Mouse (Mus musculus): ENCODE measurements at regions not wholly inside any gene's neighbourhood (a gene's known extent, or its start where the extent isn't known, plus 50 kb on each side); places are given as distances from the start of the nearest gene placed in this dataset.

GRCm38 (mm10) chr11:19145991-19146390, 127.2 kb upstream of the Meis1 start:
- no peak for DNase-seq (ENCODE audit: low spot score)

- DNase-seq (ENCODE audit: low spot score), result peak; percentile 71
Observed at GRCm38 (mm10) chr11:19151026-19151425, 132.2 kb upstream of the Meis1 start.

- no peak for DNase-seq (ENCODE audit: low spot score)
Observed at GRCm38 (mm10) chr11:19153714-19154113, 134.9 kb upstream of the Meis1 start.

- no peak for DNase-seq (ENCODE audit: low spot score)
Observed at GRCm38 (mm10) chr11:19154813-19155616, 136.2 kb upstream of the Meis1 start.

- no peak for DNase-seq (ENCODE audit: low spot score)
Observed at GRCm38 (mm10) chr11:19155617-19155983, 136.8 kb upstream of the Meis1 start.

- DNase-seq (ENCODE audit: low spot score), result no peak
Observed at GRCm38 (mm10) chr11:19160227-19160626, 141.4 kb upstream of the Meis1 start.

GRCm38 (mm10) chr11:19160669-19161068, 141.9 kb upstream of the Meis1 start:
- peak; percentile 42 for DNase-seq (ENCODE audit: low spot score)

- DNase-seq (ENCODE audit: low spot score), result no peak
Observed at GRCm38 (mm10) chr11:19170938-19171337, 152.2 kb upstream of the Meis1 start.

- no peak for DNase-seq (ENCODE audit: low spot score)
Observed at GRCm38 (mm10) chr11:19174305-19175017, 155.7 kb upstream of the Meis1 start.

GRCm38 (mm10) chr11:19179290-19179689, 160.5 kb upstream of the Meis1 start:
- no peak for DNase-seq (ENCODE audit: low spot score)

GRCm38 (mm10) chr11:19189778-19190177, 171.0 kb upstream of the Meis1 start:
- no peak for DNase-seq (ENCODE audit: low spot score)

- no peak for DNase-seq (ENCODE audit: low spot score)
Observed at GRCm38 (mm10) chr11:19194464-19194863, 175.7 kb upstream of the Meis1 start.

- DNase-seq (ENCODE audit: low spot score), result no peak
Observed at GRCm38 (mm10) chr11:19197790-19198189, 179.0 kb upstream of the Meis1 start.

GRCm38 (mm10) chr11:19202602-19203517, 184.1 kb upstream of the Meis1 start:
- DNase-seq (ENCODE audit: low spot score), result peak; percentile 36

- DNase-seq (ENCODE audit: low spot score), result no peak
Observed at GRCm38 (mm10) chr11:19203518-19203900, 184.7 kb upstream of the Meis1 start.

- no peak for DNase-seq (ENCODE audit: low spot score)
Observed at GRCm38 (mm10) chr11:19203968-19204367, 185.2 kb upstream of the Meis1 start.

- DNase-seq (ENCODE audit: low spot score), result peak; percentile 51
Observed at GRCm38 (mm10) chr11:19204521-19204920, 185.7 kb upstream of the Meis1 start.

GRCm38 (mm10) chr11:19205174-19205573, 186.4 kb upstream of the Meis1 start:
- no peak for DNase-seq (ENCODE audit: low spot score)

- DNase-seq (ENCODE audit: low spot score), result no peak
Observed at GRCm38 (mm10) chr11:19219476-19219875, 200.7 kb upstream of the Meis1 start.

- DNase-seq (ENCODE audit: low spot score), result no peak
Observed at GRCm38 (mm10) chr11:19221442-19221841, 202.7 kb upstream of the Meis1 start.

- no peak for DNase-seq (ENCODE audit: low spot score)
Observed at GRCm38 (mm10) chr11:19226756-19227155, 208.0 kb upstream of the Meis1 start.

- peak; percentile 43 for DNase-seq (ENCODE audit: low spot score)
Observed at GRCm38 (mm10) chr11:19227716-19228115, 208.9 kb upstream of the Meis1 start.
